Mouse (Mus musculus): Measurements from ENCODE around the gene Gm13696. TPM values are rescaled to one million over a fixed set of nuclear protein-coding genes. Genes with fewer than 3 reads are reported as not detected.

Gene Gm13696
- total RNA-seq, 2 experiments from 2014 or later, result 0.67 to 0.68 TPM

DNA sequence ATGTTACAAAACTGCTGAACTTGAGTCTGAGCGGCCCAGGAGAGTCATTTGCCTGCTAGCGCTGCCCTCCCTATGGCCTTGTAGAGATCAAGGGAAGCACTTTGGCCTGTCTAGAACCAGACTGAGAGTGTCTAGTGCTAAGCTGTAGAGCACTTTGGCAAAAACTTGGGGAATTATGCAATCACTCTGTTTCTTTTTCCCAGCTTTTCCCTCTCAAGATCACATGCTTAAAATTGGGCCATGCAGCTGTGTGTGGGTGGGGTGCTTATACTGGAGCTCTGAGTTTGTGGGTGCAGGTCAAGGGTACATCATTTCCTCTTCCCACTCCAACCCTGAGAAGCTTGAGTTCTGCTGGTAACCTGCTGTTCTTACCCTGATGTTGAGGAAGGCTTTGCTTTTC lies 50.0 kb downstream of the Gm13696 start:
- DNase-seq (ENCODE audit: low spot score), result peak; percentile 48
- intact Hi-C loops (cut with DNase I), result no loop called here

- intact Hi-C loops (cut with DNase I), result no loop called here
- no peak for DNase-seq (ENCODE audit: low spot score)
Observed at GRCm38 (mm10) chr2:84023319-84023718, 50.4 kb downstream of the Gm13696 start.

Other genes starting within 250 kb of the Gm13696 start
- gene Itgav, start 248.7 kb upstream of the Gm13696 start, total RNA-seq (2021), result 10 to 100 TPM; 36.7 to 38.3 TPM
- gene Fam171b, start 160.5 kb upstream of the Gm13696 start, total RNA-seq (2021), result 1 to 10 TPM in 1 of 2 experiments, under 1 TPM in 1; 0.81 to 1.4 TPM
- not detected for gene Zswim2, start 31.9 kb upstream of the Gm13696 start, total RNA-seq (2021)
- gene Gm13698, start 17.4 kb upstream of the Gm13696 start, total RNA-seq (2021), result under 1 TPM; 0.67 to 0.68 TPM
- under 1 TPM; 0.67 to 0.68 TPM for gene Gm13693, start 11.6 kb upstream of the Gm13696 start, total RNA-seq (2021)
- under 1 TPM; 0.67 to 0.68 TPM for gene Gm13695, start 5.8 kb upstream of the Gm13696 start, total RNA-seq (2021)
- gene Gm13694, start 5.8 kb downstream of the Gm13696 start, total RNA-seq (2021), result under 1 TPM; 0.67 to 0.68 TPM
- gene Gm13697, start 11.6 kb downstream of the Gm13696 start, total RNA-seq (2021), result under 1 TPM; 0.67 to 0.68 TPM
- gene Gm13691, start 17.4 kb downstream of the Gm13696 start, total RNA-seq (2021), result under 1 TPM; 0.67 to 0.68 TPM